Mouse (Mus musculus): ENCODE results near the gene Cbln4. TPM values are rescaled to one million over a fixed set of nuclear protein-coding genes. Genes with fewer than 3 reads are reported as not detected.

Cbln4 gene
- polyA plus RNA-seq, 1 experiment = 0.22 TPM

DNA sequence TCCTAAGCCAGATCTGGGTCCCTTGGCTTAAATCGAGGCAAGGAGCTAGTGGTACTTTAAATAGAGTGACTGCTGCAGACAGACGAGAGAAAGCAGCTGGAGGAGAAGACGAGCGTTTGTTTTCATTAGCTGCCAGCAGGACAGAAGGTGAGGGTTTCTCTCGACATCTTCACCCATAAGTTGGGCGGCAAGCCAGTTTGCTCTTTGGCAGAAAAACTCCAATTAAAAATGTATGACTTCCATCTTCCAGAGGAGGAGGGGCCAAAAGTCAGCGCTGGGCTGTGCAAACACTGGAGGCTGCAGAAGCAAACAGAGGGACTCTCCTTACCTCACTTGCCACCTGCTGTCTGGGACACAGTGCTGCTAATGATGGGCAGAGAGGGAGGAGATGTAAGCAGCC is 37.3 kb downstream of the Cbln4 start:
- Histone ChIP-seq H3K4me3 (ENCODE audit: control insufficient read depth, low read depth, low read length) (no peak overlapping the region), H3K4me1 (ENCODE audit: control insufficient read depth, insufficient read depth, low read length) (no peaks in the 10 kb centered on the region), H3K27me3 (ENCODE audit: control insufficient read depth, insufficient read depth, low read length) (no peaks in the 10 kb centered on the region), H3K36me3 (ENCODE audit: control insufficient read depth, insufficient read depth, low read length) (no peaks in the 10 kb centered on the region), H3K27ac (ENCODE audit: control insufficient read depth, insufficient read depth, low read depth, low read length) (no peak overlapping the region)
- TF ChIP-seq POLR2A (IDR thresholded peaks at IDR 0.05; ENCODE audit: control insufficient read depth, low read depth, low read length) (no peak), CTCF (IDR thresholded peaks at IDR 0.05; ENCODE audit: control insufficient read depth, insufficient read depth, insufficient replicate concordance, low read depth, low read length) (no peak)

DNA sequence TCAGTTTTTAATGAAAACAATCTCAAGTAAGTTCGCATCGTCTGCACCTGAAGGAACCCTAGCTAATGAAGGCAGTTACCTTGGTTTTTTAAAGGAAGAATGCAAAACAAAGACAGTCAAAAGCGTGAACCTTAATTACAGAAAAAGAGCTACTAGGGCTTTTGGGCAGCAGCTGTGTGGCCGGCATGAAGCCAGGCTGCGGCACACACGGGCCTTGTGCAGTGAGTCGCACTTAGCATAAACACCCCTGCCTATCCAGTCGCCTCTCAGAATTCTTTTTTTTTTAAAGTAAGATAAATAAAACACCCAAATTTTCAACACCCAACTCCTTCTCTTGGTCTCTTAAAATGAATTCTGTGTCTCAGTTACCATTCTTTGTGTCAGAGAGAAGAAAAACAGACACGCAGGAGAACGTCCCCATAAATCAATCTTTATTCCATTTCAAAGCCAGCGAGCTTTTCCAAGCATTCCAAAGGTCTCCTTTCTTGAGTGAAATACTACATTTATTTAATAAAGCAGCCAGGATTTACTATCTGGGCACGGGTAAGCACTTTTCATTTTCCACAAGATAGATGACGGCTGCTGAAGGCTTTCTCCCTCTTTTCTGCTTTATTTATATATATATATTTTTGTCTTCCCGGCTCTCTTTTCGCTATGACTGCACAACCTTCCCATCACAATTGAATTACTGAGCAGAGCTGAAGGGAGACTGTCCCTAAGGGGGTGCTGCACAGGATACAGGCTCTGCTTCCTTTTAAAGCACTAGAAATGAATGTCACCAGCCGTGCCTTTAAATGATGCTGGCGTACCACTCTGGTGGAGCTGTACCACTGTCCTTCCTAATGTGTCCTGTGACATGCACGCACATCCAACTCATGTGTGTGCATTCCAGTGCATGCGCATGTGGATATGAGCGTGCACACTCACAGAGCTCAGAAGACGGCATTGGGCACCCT is 39.0 kb downstream of the Cbln4 start:
- H3K4me3 ChIP-seq (ENCODE audit: control insufficient read depth, low read depth, low read length) = no peak overlapping the region
- H3K27ac ChIP-seq (ENCODE audit: control insufficient read depth, insufficient read depth, low read depth, low read length) = no peak overlapping the region
- no peaks in the 10 kb centered on the region for H3K4me1 ChIP-seq (ENCODE audit: control insufficient read depth, insufficient read depth, low read length)
- TF ChIP-seq POLR2A (IDR thresholded peaks at IDR 0.05; ENCODE audit: control insufficient read depth, low read depth, low read length) = no peak
- TF ChIP-seq CTCF (IDR thresholded peaks at IDR 0.05; ENCODE audit: control insufficient read depth, insufficient read depth, insufficient replicate concordance, low read depth, low read length) = no peak
- H3K36me3 ChIP-seq (ENCODE audit: control insufficient read depth, insufficient read depth, low read length) = no peaks in the 10 kb centered on the region
- H3K27me3 ChIP-seq (ENCODE audit: control insufficient read depth, insufficient read depth, low read length) = no peaks in the 10 kb centered on the region

DNA sequence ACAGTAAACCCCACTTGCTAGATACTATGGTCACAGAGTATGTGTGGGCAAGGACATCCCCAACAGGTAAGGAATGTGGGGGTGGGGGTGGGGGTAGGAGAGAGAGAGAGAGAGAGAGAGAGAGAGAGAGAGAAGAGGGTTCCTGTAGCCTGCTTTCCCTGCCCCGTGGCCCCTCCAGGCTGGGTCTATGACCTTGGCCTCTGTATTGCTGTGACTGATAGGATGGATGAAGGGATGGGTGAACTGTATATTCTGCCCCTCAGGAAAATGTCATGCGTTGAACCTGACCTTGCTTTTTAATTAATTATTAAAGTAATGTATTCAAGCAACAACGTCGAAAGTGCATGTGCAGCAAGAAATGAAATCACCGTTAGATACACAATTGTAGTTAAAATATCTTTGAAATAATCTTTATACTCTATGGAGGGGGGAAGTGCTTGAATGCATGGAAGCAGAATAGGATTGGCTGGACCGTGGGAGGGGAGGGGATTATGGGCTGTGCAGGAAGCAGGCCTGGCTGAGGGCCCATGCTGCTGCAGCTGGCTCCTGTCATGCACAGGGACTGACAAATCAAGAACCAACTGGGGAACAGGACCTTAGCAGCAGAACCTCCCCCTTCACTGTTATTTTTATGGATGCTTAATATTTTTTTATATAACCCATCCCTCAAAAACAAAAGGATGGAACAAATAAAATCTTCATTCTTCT is 46.1 kb downstream of the Cbln4 start:
- no peaks in the 10 kb centered on the region for H3K4me1 ChIP-seq (ENCODE audit: control insufficient read depth, insufficient read depth, low read length)
- H3K27me3 ChIP-seq (ENCODE audit: control insufficient read depth, insufficient read depth, low read length) = no peaks in the 10 kb centered on the region
- no peaks in the 10 kb centered on the region for H3K36me3 ChIP-seq (ENCODE audit: control insufficient read depth, insufficient read depth, low read length)
- no peak for TF ChIP-seq CTCF (IDR thresholded peaks at IDR 0.05; ENCODE audit: control insufficient read depth, insufficient read depth, insufficient replicate concordance, low read depth, low read length)
- no peak for TF ChIP-seq POLR2A (IDR thresholded peaks at IDR 0.05; ENCODE audit: control insufficient read depth, low read depth, low read length)
- H3K27ac ChIP-seq (ENCODE audit: control insufficient read depth, insufficient read depth, low read depth, low read length) = no peak overlapping the region
- H3K4me3 ChIP-seq (ENCODE audit: control insufficient read depth, low read depth, low read length) = no peak overlapping the region

DNA sequence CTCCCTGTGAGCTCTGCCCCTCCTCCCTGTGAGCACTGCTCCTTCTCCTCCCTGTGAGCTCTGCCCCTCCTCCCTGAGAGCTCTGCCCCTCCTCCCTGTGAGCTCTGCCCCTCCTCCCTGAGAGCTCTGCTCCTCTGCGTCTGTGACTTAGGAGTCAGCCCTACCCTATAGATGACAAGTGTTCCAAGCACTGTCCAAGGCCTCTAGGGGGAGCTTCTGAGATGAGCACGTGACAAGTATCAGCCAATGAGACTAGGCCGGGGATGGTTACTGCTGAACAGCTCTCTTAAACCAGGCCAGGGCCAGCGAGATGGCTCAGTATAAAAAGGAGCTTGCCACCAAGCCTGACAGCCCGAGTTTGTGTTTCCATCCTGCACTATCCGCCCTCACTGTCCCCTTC is 48.4 kb downstream of the Cbln4 start:
- Histone ChIP-seq H3K4me1 (ENCODE audit: control insufficient read depth, insufficient read depth, low read length) (no peaks in the 10 kb centered on the region), H3K27me3 (ENCODE audit: control insufficient read depth, insufficient read depth, low read length) (no peaks in the 10 kb centered on the region), H3K27ac (ENCODE audit: control insufficient read depth, insufficient read depth, low read depth, low read length) (no peak overlapping the region), H3K4me3 (ENCODE audit: control insufficient read depth, low read depth, low read length) (no peak overlapping the region), H3K36me3 (ENCODE audit: control insufficient read depth, insufficient read depth, low read length) (no peaks in the 10 kb centered on the region)
- no peak for TF ChIP-seq CTCF (IDR thresholded peaks at IDR 0.05; ENCODE audit: control insufficient read depth, insufficient read depth, insufficient replicate concordance, low read depth, low read length)
- TF ChIP-seq POLR2A (IDR thresholded peaks at IDR 0.05; ENCODE audit: control insufficient read depth, low read depth, low read length) = no peak

DNA sequence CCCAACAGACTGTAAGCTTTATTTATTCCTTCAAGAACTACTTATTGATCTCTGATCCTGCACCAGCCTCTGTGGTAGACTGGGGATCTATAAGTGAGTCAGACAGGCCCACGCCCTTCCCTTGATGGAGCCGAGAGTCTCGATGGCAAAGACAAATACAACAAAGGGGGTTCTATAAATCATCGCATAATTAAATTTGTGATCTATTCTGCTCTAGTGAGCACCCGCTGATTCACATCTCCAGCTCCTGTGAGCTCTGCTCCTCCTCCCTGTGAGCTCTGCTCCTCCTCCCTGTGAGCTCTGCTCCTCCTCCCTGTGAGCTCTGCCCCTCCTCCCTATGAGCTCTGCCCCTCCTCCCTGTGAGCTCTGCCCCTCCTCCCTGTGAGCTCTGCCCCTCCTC is 49.0 kb downstream of the Cbln4 start:
- TF ChIP-seq CTCF (IDR thresholded peaks at IDR 0.05; ENCODE audit: control insufficient read depth, insufficient read depth, insufficient replicate concordance, low read depth, low read length) (no peak), POLR2A (IDR thresholded peaks at IDR 0.05; ENCODE audit: control insufficient read depth, low read depth, low read length) (no peak)
- Histone ChIP-seq H3K36me3 (ENCODE audit: control insufficient read depth, insufficient read depth, low read length) (no peaks in the 10 kb centered on the region), H3K27ac (ENCODE audit: control insufficient read depth, insufficient read depth, low read depth, low read length) (no peak overlapping the region), H3K27me3 (ENCODE audit: control insufficient read depth, insufficient read depth, low read length) (no peaks in the 10 kb centered on the region), H3K4me3 (ENCODE audit: control insufficient read depth, low read depth, low read length) (no peak overlapping the region), H3K4me1 (ENCODE audit: control insufficient read depth, insufficient read depth, low read length) (no peaks in the 10 kb centered on the region)

DNA sequence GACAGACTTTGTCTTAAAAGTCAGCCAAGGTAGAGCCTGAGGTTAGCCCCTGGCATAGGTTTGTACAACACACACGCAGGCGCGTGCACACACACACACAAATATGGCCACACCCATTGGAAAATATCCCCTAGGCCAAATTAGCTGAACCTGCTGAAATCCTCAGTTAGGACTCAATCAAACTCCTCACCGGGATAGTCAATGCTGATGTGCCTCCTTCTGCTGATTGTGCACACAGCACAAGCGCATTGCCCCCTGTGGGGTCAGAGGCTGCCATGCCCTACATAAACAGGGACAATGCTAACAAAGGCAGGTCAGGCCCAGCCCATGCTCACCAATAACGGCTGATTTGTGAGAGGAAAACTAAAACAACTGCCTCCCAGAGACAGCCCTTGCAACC is 56.6 kb downstream of the Cbln4 start:
- Histone ChIP-seq H3K36me3 (ENCODE audit: control insufficient read depth, insufficient read depth, low read length) (no peaks in the 10 kb centered on the region), H3K27ac (ENCODE audit: control insufficient read depth, insufficient read depth, low read depth, low read length) (no peak overlapping the region)
- TF ChIP-seq CTCF (IDR thresholded peaks at IDR 0.05; ENCODE audit: control insufficient read depth, insufficient read depth, insufficient replicate concordance, low read depth, low read length) = no peak

More for the DNA sequence above, 56.6 kb downstream of the Cbln4 start:
- Histone ChIP-seq H3K4me1 (ENCODE audit: control insufficient read depth, insufficient read depth, low read length) (no peaks in the 10 kb centered on the region), H3K27me3 (ENCODE audit: control insufficient read depth, insufficient read depth, low read length) (no peaks in the 10 kb centered on the region), H3K4me3 (ENCODE audit: control insufficient read depth, low read depth, low read length) (no peak overlapping the region)

Other genes with a start within 250 kb of the Cbln4 start
- not detected in 2 replicates for gene Mc3r, start 205.0 kb upstream of the Cbln4 start, polyA plus RNA-seq (2012; rRNA removed)

Data from testis, adult 2 months (tissue).